Mouse (Mus musculus) testis, adult 2 months (tissue): Measurements from ENCODE around the gene Tmub1. TPM values are rescaled to one million over a fixed set of nuclear protein-coding genes. Genes with fewer than 3 reads are reported as not detected.

Experiments used
- H3K27ac ChIP-seq: fragments of 200-500 bp; 2 replicates; pipeline ENCODE4 v1.5.1; 2012; ENCODE audit warnings: low read depth, low read length; ENCODE audit not compliant: control insufficient read depth, insufficient read depth
- H3K27me3 ChIP-seq: fragments of 200-500 bp; 2 replicates; pipeline ENCODE4 v1.6.1; 2012; ENCODE audit warnings: mild to moderate bottlenecking, low read length, moderate library complexity; ENCODE audit not compliant: control insufficient read depth, insufficient read depth
- H3K36me3 ChIP-seq: fragments of 200-500 bp; 2 replicates; pipeline ENCODE4 v1.6.1; 2012; ENCODE audit warnings: mild to moderate bottlenecking, low read length; ENCODE audit not compliant: control insufficient read depth, insufficient read depth
- H3K4me1 ChIP-seq: fragments of 200-500 bp; 2 replicates; pipeline ENCODE4 v1.6.1; 2012; ENCODE audit warnings: low read length; ENCODE audit not compliant: control insufficient read depth, insufficient read depth
- H3K4me3 ChIP-seq: fragments of 200-500 bp; 2 replicates; pipeline ENCODE4 v1.5.1; 2012; ENCODE audit warnings: low read depth, mild to moderate bottlenecking, low read length, moderate library complexity, mixed read lengths; ENCODE audit not compliant: control insufficient read depth
- CTCF ChIP-seq: fragments of 200-500 bp; IDR thresholded peaks from 2 replicates; pipeline ENCODE4 v1.5.1; 2012; ENCODE audit warnings: low read depth, mild to moderate bottlenecking, inconsistent platforms, low read length, moderate library complexity; ENCODE audit not compliant: control insufficient read depth, insufficient read depth, insufficient replicate concordance
- POLR2A ChIP-seq: fragments of 200-500 bp; IDR thresholded peaks from 2 replicates; pipeline ENCODE4 v1.6.1; 2012; ENCODE audit warnings: low read depth, mild to moderate bottlenecking, inconsistent platforms, low read length, moderate library complexity; ENCODE audit not compliant: control insufficient read depth
- polyA plus RNA-seq: library from polyadenylated mRNA; depleted of rRNA; stranded (reverse); fragments of >200 nt; gene quantifications from 2 replicates; pipeline ENCODE4 v1.2.3, GENCODE M21; 2012

The Tmub1 gene
- polyA plus RNA-seq, 1 experiment = 5.7 TPM

DNA sequence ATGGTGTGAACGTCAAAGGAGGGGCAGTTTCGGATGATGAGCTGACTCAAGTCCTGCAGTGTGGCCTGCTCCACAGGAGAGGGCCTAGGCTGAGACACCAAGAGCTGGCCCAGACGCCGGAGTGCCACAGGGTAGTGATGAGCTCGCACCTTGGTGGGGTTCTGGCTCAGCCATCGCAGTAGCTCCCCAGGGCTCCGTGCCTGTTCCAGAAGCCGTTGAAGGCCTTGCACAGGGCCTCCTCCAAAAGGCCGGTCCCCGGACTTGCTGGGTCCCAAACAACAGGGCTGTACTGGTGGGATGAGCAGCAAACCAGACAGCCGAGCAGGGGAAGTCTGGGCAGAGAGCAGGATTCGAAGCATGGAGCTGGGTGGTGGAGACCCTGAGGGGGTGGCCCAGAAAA, 3.7 kb downstream of the Tmub1 start:
- Histone ChIP-seq H3K4me1 (peaks cover 27% of the 10 kb centered on the region), H3K27me3 (no peaks in the 10 kb centered on the region), H3K27ac (no peak overlapping the region), H3K4me3 (no peak overlapping the region), H3K36me3 (peaks cover 2% of the 10 kb centered on the region; the same call in 1 of the 2 replicates)
- TF ChIP-seq POLR2A (no peak), CTCF (no peak)

DNA sequence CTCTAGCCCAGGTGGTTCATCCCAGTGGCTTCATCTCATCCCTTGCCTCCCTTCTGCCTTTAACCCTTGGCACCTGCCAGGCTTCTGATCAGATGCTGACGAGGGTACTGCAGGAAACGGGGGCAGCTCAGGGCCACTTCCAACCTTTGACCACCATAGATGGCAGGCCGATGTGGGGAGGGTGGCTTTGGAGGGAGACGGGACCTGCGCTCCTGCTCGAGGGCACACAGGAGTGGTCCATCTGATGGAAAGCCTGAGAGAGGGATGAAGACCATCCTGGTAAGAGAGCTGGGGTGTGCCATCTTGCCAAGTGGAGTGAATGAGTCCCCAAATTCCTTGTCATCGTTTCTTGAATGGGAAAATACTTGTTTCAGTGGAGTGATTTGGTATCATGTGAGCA, 4.5 kb downstream of the Tmub1 start:
- H3K27me3 ChIP-seq = no peaks in the 10 kb centered on the region
- H3K4me1 ChIP-seq = peaks cover 27% of the 10 kb centered on the region
- H3K27ac ChIP-seq = no peak overlapping the region
- peaks cover 2% of the 10 kb centered on the region; the same call in 1 of the 2 replicates for H3K36me3 ChIP-seq
- H3K4me3 ChIP-seq = no peak overlapping the region
- no peak for TF ChIP-seq CTCF
- no peak for TF ChIP-seq POLR2A

DNA sequence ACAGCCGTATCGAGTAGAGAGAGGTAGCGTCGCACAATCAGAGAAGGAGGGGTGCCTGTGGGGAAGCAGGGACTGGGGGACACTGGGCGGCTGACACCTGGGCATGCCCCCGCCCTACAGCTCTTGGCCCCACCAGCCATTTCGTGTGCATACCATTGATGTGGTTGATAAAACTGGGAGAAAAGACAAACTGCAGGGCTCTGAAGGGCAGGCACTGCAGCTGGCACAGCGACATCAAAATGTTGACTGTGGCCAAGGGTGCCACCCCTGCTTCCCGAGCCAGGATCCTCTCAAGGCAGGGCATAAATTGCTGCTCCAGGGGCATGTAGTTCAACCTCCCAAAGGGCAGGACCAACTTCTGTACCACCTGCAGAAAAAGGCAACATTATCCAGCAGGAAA, 5.6 kb downstream of the Tmub1 start:
- Histone ChIP-seq H3K36me3 (peaks cover 2% of the 10 kb centered on the region; the same call in 1 of the 2 replicates), H3K4me1 (peaks cover 18% of the 10 kb centered on the region), H3K27ac (no peak overlapping the region), H3K27me3 (no peaks in the 10 kb centered on the region), H3K4me3 (no peak overlapping the region)
- TF ChIP-seq POLR2A = no peak
- TF ChIP-seq CTCF = no peak

DNA sequence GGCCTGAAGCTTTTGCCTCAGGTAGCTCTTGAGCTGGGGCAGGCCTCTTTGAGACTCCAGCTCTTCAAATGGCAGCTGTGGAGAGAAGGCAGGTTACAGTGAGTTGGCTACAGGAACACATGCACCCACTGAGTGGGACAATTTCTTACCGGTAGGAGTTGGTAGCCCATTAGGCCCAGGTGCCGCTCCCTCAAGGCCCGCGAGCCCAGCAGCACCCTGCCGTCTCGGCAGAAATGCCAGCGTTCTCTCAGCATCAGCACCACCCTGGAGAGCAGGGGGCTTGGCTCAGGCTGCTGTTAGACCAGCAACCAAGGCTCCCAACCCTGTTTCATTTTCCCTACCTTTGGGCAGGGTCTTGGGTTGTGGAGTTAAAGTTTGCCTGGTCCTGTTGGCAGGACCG, 6.5 kb downstream of the Tmub1 start:
- Histone ChIP-seq H3K27ac (no peak overlapping the region), H3K4me3 (no peak overlapping the region), H3K4me1 (peaks cover 16% of the 10 kb centered on the region), H3K27me3 (no peaks in the 10 kb centered on the region), H3K36me3 (peaks cover 2% of the 10 kb centered on the region; the same call in 1 of the 2 replicates)
- TF ChIP-seq POLR2A (no peak), CTCF (no peak)

DNA sequence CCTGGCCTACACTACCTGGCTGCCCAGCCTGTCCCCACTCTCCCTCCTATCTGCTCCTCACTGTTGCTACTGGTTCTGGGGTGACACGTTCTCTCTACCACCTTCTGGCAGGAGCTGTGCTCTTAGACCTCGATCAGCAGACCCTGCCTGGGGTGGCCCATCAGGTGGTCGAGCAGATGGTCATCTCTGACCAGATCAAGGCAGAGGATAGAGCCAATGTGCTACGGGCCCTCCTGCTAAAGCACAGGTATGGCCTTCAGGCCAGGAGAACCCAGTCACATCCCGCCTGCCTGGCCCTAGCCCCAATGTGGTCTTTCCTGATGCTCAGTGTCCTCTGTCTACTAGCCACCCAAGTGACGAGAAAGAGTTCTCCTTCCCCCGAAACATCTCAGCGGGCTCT, 13.7 kb downstream of the Tmub1 start:
- Histone ChIP-seq H3K4me3 (no peak overlapping the region), H3K4me1 (no peaks in the 10 kb centered on the region), H3K27ac (no peak overlapping the region), H3K36me3 (no peaks in the 10 kb centered on the region), H3K27me3 (no peaks in the 10 kb centered on the region)
- TF ChIP-seq POLR2A (no peak), CTCF (no peak)

DNA sequence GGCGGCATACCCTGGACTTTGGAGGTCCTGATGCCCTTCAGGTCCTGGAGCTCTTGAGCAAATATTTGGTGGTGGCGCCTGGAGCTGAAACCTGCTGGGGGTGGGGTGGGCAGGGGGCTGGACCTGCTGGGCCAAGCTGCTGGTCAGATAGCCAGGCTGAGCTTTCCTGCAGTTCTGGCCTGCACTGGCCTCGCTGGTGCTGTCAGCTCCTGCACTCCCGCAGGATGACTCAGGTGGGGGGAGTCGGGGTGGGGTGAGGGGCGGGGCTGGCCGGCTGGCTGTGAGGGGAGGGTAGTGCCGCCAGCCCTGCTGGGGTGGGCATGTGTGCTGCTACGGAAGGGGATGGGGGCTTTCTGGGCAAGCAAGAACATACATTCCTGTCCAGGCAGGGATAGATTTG, 19.1 kb downstream of the Tmub1 start:
- no peak overlapping the region for H3K27ac ChIP-seq
- H3K4me3 ChIP-seq = no peak overlapping the region

DNA sequence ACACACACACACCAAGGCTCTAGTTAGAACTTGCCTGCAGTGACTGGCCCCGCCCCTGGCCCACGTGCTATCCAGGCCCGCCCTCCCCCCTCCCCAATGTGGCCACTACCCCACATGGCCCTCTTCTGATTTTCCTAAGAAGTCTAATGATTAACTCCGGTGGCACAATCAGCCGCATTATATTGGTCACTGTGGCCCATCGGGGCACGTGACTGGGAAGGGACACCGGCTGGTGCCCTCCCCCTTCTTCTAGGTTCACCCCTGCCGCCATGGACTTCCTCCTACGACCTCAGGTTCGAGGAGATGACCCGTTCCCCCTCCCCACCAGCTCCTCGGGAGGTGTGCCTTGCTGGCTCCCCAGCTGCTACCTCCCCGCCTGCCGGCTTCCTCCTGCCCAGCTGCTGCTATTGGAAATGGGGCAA, 19.7 kb downstream of the Tmub1 start:
- peaks cover 22% of the 10 kb centered on the region for H3K4me1 ChIP-seq
- TF ChIP-seq POLR2A (no peak), CTCF (no peak)
- no peaks in the 10 kb centered on the region for H3K27me3 ChIP-seq
- H3K4me3 ChIP-seq = no peak overlapping the region
- H3K27ac ChIP-seq = no peak overlapping the region
- H3K36me3 ChIP-seq = no peaks in the 10 kb centered on the region

More for the DNA sequence above, 19.1 kb downstream of the Tmub1 start:
- TF ChIP-seq POLR2A = no peak
- H3K4me1 ChIP-seq = peaks cover 21% of the 10 kb centered on the region
- no peaks in the 10 kb centered on the region for H3K36me3 ChIP-seq
- H3K27me3 ChIP-seq = no peaks in the 10 kb centered on the region

DNA sequence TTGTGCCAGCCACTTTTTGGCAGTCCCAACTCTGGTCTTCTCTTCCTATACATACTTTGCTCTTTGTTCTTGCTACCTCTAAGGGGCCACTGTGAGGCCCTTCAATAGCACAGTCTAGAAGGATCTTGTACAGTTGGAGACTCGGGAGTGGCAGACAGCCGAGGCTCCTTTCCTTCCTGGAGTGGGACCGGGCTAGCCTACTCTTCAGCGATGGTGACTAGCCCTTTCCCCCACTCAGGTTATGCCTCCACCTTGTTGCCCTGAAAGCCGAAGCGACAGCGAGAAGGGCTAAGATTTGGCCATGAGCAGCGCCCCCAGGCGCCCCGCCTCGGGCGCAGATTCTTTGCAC, 20.4 kb downstream of the Tmub1 start:
- Histone ChIP-seq H3K4me3 (no peak overlapping the region), H3K27ac (no peak overlapping the region), H3K36me3 (no peaks in the 10 kb centered on the region), H3K27me3 (no peaks in the 10 kb centered on the region), H3K4me1 (peaks cover 22% of the 10 kb centered on the region)
- TF ChIP-seq POLR2A = no peak
- no peak for TF ChIP-seq CTCF
